Mouse (Mus musculus) megakaryocyte, embryonic 14.5 days (primary cell): ENCODE measurements at regions not wholly inside any gene's neighbourhood (a gene's known extent, or its start where the extent isn't known, plus 50 kb on each side); places are given as distances from the start of the nearest gene placed in this dataset.

ENCODE experiments used
- H3K27me3 ChIP-seq: replicated peaks from 2 replicates; pipeline ENCODE3; 2012; ENCODE audit warnings: inconsistent platforms
- H3K36me3 ChIP-seq: replicated peaks from 2 replicates; pipeline ENCODE3; 2012; ENCODE audit warnings: low read length, inconsistent platforms, mixed read lengths
- H3K4me1 ChIP-seq: 2 replicates; pipeline ENCODE4 v1.6.1; 2012; ENCODE audit warnings: inconsistent platforms
- H3K4me3 ChIP-seq: replicated peaks from 2 replicates; pipeline ENCODE3; 2012; ENCODE audit warnings: moderate library complexity, mild to moderate bottlenecking, inconsistent platforms
- H3K9me3 ChIP-seq: 2 replicates; pipeline ENCODE4 v1.6.1; 2012; ENCODE audit warnings: inconsistent platforms
- FLI1 ChIP-seq: IDR thresholded peaks from 2 replicates; pipeline ENCODE4 v1.6.1; 2012; ENCODE audit warnings: low read length, inconsistent platforms, mixed read lengths
- GATA1 ChIP-seq: IDR thresholded peaks from 3 replicates; pipeline ENCODE4 v1.6.1; 2012; ENCODE audit warnings: mixed read lengths, low read length, inconsistent platforms, borderline replicate concordance

- H3K36me3 ChIP-seq = no peaks in the 10 kb centered on the region
- no peaks in the 10 kb centered on the region for H3K9me3 ChIP-seq
- no peaks in the 10 kb centered on the region for H3K27me3 ChIP-seq
- peak overlapping the region; percentile 76 for H3K4me3 ChIP-seq
- TF ChIP-seq GATA1 (no peak; the same call in 2 of the 3 replicates), FLI1 (no peak)
- peaks cover 64% of the 10 kb centered on the region for H3K4me1 ChIP-seq
These were observed 62.1 kb downstream of the P2ry1 start for GRCm38 (mm10) chr3:61064720-61065119.

GRCm38 (mm10) chr3:61067067-61067466, 64.5 kb downstream of the P2ry1 start:
- Histone ChIP-seq H3K4me3 (no peak overlapping the region), H3K36me3 (no peaks in the 10 kb centered on the region), H3K27me3 (no peaks in the 10 kb centered on the region), H3K9me3 (no peaks in the 10 kb centered on the region), H3K4me1 (peaks cover 71% of the 10 kb centered on the region)
- TF ChIP-seq GATA1 = no peak
- TF ChIP-seq FLI1 = no peak

GRCm38 (mm10) chr3:61068229-61068628, 65.6 kb downstream of the P2ry1 start:
- no peaks in the 10 kb centered on the region for H3K27me3 ChIP-seq
- H3K4me1 ChIP-seq = peaks cover 72% of the 10 kb centered on the region
- no peaks in the 10 kb centered on the region for H3K36me3 ChIP-seq
- H3K4me3 ChIP-seq = no peak overlapping the region
- H3K9me3 ChIP-seq = no peaks in the 10 kb centered on the region
- no peak for TF ChIP-seq FLI1
- no peak for TF ChIP-seq GATA1

GRCm38 (mm10) chr3:61071041-61071440, 68.4 kb downstream of the P2ry1 start:
- no peak for TF ChIP-seq GATA1
- TF ChIP-seq FLI1 = no peak
- Histone ChIP-seq H3K4me3 (no peak overlapping the region), H3K27me3 (no peaks in the 10 kb centered on the region), H3K9me3 (no peaks in the 10 kb centered on the region), H3K4me1 (peaks cover 51% of the 10 kb centered on the region; the same call in 1 of the 2 replicates), H3K36me3 (no peaks in the 10 kb centered on the region)

GRCm38 (mm10) chr3:61072330-61072729, 69.7 kb downstream of the P2ry1 start:
- Histone ChIP-seq H3K9me3 (no peaks in the 10 kb centered on the region), H3K27me3 (no peaks in the 10 kb centered on the region), H3K4me1 (peaks cover 49% of the 10 kb centered on the region; the same call in 1 of the 2 replicates), H3K36me3 (no peaks in the 10 kb centered on the region), H3K4me3 (no peak overlapping the region)
- no peak for TF ChIP-seq GATA1
- TF ChIP-seq FLI1 = no peak

- H3K4me3 ChIP-seq = no peak overlapping the region
- TF ChIP-seq GATA1 = no peak
- TF ChIP-seq FLI1 = no peak
- peaks cover 41% of the 10 kb centered on the region; the same call in 1 of the 2 replicates for H3K4me1 ChIP-seq
- no peaks in the 10 kb centered on the region for H3K9me3 ChIP-seq
- H3K27me3 ChIP-seq = no peaks in the 10 kb centered on the region
- H3K36me3 ChIP-seq = no peaks in the 10 kb centered on the region
These were observed 70.5 kb downstream of the P2ry1 start for GRCm38 (mm10) chr3:61073103-61073502.

GRCm38 (mm10) chr3:61073806-61074205, 71.2 kb downstream of the P2ry1 start:
- no peaks in the 10 kb centered on the region for H3K9me3 ChIP-seq
- TF ChIP-seq GATA1 = no peak
- peaks cover 35% of the 10 kb centered on the region; the same call in 1 of the 2 replicates for H3K4me1 ChIP-seq
- H3K27me3 ChIP-seq = no peaks in the 10 kb centered on the region
- no peak overlapping the region for H3K4me3 ChIP-seq
- H3K36me3 ChIP-seq = no peaks in the 10 kb centered on the region

GRCm38 (mm10) chr3:61075839-61076238, 73.2 kb downstream of the P2ry1 start:
- Histone ChIP-seq H3K27me3 (no peaks in the 10 kb centered on the region), H3K36me3 (no peaks in the 10 kb centered on the region), H3K9me3 (no peaks in the 10 kb centered on the region), H3K4me3 (no peak overlapping the region), H3K4me1 (peaks cover 23% of the 10 kb centered on the region; the same call in 1 of the 2 replicates)
- no peak for TF ChIP-seq FLI1
- no peak for TF ChIP-seq GATA1

- TF ChIP-seq GATA1 = no peak
- no peak for TF ChIP-seq FLI1
- Histone ChIP-seq H3K4me3 (no peak overlapping the region), H3K36me3 (no peaks in the 10 kb centered on the region), H3K4me1 (peaks cover 17% of the 10 kb centered on the region), H3K9me3 (no peaks in the 10 kb centered on the region), H3K27me3 (no peaks in the 10 kb centered on the region)
These were observed 87.3 kb downstream of the P2ry1 start for GRCm38 (mm10) chr3:61089931-61090330.

GRCm38 (mm10) chr3:61092031-61092430, 89.4 kb downstream of the P2ry1 start:
- no peaks in the 10 kb centered on the region for H3K9me3 ChIP-seq
- no peaks in the 10 kb centered on the region for H3K36me3 ChIP-seq
- no peak for TF ChIP-seq FLI1
- no peak overlapping the region for H3K4me3 ChIP-seq
- no peaks in the 10 kb centered on the region for H3K27me3 ChIP-seq
- H3K4me1 ChIP-seq = peaks cover 11% of the 10 kb centered on the region

GRCm38 (mm10) chr3:61116364-61116763, 113.8 kb downstream of the P2ry1 start:
- Histone ChIP-seq H3K27me3 (no peaks in the 10 kb centered on the region), H3K36me3 (peaks cover 6% of the 10 kb centered on the region), H3K4me3 (no peak overlapping the region), H3K9me3 (no peaks in the 10 kb centered on the region), H3K4me1 (peaks cover 61% of the 10 kb centered on the region)
- no peak for TF ChIP-seq GATA1
- TF ChIP-seq FLI1 = no peak
